Mouse (Mus musculus) intestine, postnatal 0 days (tissue): ENCODE measurements around the gene Lbhd1. TPM values are rescaled to one million over a fixed set of nuclear protein-coding genes. Genes with fewer than 3 reads are reported as not detected.
A peak's percentile ranks its signal among the peaks of the same experiment; 100 is the strongest.

ENCODE experiments used
- ATAC-seq: fragments of 200-750 bp; cut with Nextera tagmentation; 2 replicates; pipeline ENCODE4 v1.8.0; 2017; ENCODE audit warnings: mild to moderate bottlenecking, moderate TSS enrichment, moderate library complexity
- H3K27ac ChIP-seq: fragments of 300-500 bp; sonication (generic); 2 replicates; pipeline ENCODE4 v1.5.1; 2014; ENCODE audit warnings: mild to moderate bottlenecking, low read depth, low read length, moderate library complexity
- H3K27me3 ChIP-seq: fragments of 300-500 bp; sonication (generic); replicated peaks from 2 replicates; pipeline ENCODE4 v1.6.1; 2014; ENCODE audit warnings: low read length, mixed read lengths; ENCODE audit not compliant: control insufficient read depth, insufficient read depth
- H3K36me3 ChIP-seq: fragments of 300-500 bp; sonication (generic); 2 replicates; pipeline ENCODE4 v1.6.1; 2014; ENCODE audit warnings: mild to moderate bottlenecking, moderate library complexity; ENCODE audit not compliant: control insufficient read depth, insufficient read depth
- H3K4me1 ChIP-seq: fragments of 300-500 bp; sonication (generic); replicated peaks from 2 replicates; pipeline ENCODE4 v1.6.1; 2014; ENCODE audit warnings: antibody characterized with exemption, low read length, mixed read lengths; ENCODE audit not compliant: control insufficient read depth, insufficient read depth
- H3K4me2 ChIP-seq: fragments of 300-500 bp; sonication (generic); replicated peaks from 2 replicates; pipeline ENCODE4 v1.6.1; 2014; ENCODE audit warnings: low read depth, mild to moderate bottlenecking, moderate library complexity
- H3K4me3 ChIP-seq: fragments of 300-500 bp; sonication (generic); 2 replicates; pipeline ENCODE4 v1.5.1; 2014; ENCODE audit warnings: low read depth, low read length
- H3K9ac ChIP-seq: fragments of 300-500 bp; sonication (generic); 2 replicates; pipeline ENCODE4 v1.6.1; 2014; ENCODE audit warnings: mild to moderate bottlenecking, low read depth, low read length
- H3K9me3 ChIP-seq: fragments of 300-500 bp; sonication (generic); 2 replicates; pipeline ENCODE4 v1.6.1; 2016; ENCODE audit warnings: mixed run types; ENCODE audit not compliant: control insufficient read depth
- CTCF ChIP-seq: sonication (generic); IDR thresholded peaks from 2 replicates; pipeline ENCODE4 v1.5.1; 2016; ENCODE audit warnings: low read depth, mild to moderate bottlenecking, control low read depth, antibody characterized with exemption, moderate library complexity
- WGBS: fragments of 180-500 bp; shearing (Covaris S2); extraction: QIAGEN DNeasy Blood & Tissue Kit; methylation state at CpG from one replicate; pipeline ENCODE4 v1.1.7; 2014; 5-methylcytosine and 5-hydroxymethylcytosine counted together
- polyA plus RNA-seq: library from polyadenylated mRNA; unstranded; fragments of >200 nt; fragmentation: Nextera tagmentation; extraction: Ambion mirVana; gene quantifications from 2 replicates; pipeline ENCODE4 v1.2.1, GENCODE M21; 2015

The Lbhd1 gene
- polyA plus RNA-seq, 1 experiment from 2014 or later = 44.6 TPM

- Histone ChIP-seq H3K4me2 (peak overlapping the region; percentile 66), H3K27ac (peak overlapping the region; percentile 21), H3K36me3 (peaks cover 6% of the 10 kb centered on the region; the same call in 1 of the 2 replicates), H3K27me3 (no peaks in the 10 kb centered on the region), H3K4me3 (peak overlapping the region; percentile 41), H3K9me3 (no peaks in the 10 kb centered on the region), H3K4me1 (no peaks in the 10 kb centered on the region), H3K9ac (peak overlapping the region; percentile 60)
- peak; percentile 60 for ATAC-seq
- WGBS = 26% methylated on average over 29 of the region's 29 CpGs
- TF ChIP-seq CTCF = no peak
Observed at GRCm38 (mm10) chr19:8839908-8840791, 43.4 kb upstream of the Lbhd1 start.

- peaks cover 4% of the 10 kb centered on the region for H3K36me3 ChIP-seq
- H3K27me3 ChIP-seq = no peaks in the 10 kb centered on the region
- H3K9me3 ChIP-seq = no peaks in the 10 kb centered on the region
- no peak for TF ChIP-seq CTCF
- peak overlapping the region; percentile 66 for H3K4me2 ChIP-seq
- ATAC-seq = no peak
- peak overlapping the region; percentile 41; the same call in 1 of the 2 replicates for H3K4me3 ChIP-seq
- peak overlapping the region; percentile 60 for H3K9ac ChIP-seq
- no peak overlapping the region for H3K27ac ChIP-seq
- 94% methylated on average over 7 of the region's 7 CpGs for WGBS
- H3K4me1 ChIP-seq = no peaks in the 10 kb centered on the region
Observed at GRCm38 (mm10) chr19:8841012-8841411, 42.5 kb upstream of the Lbhd1 start.

- peaks cover 23% of the 10 kb centered on the region for H3K36me3 ChIP-seq
- no peak overlapping the region for H3K4me3 ChIP-seq
- 87% methylated on average over 6 of the region's 6 CpGs for WGBS
- no peaks in the 10 kb centered on the region for H3K27me3 ChIP-seq
- H3K4me2 ChIP-seq = no peak overlapping the region
- no peak for TF ChIP-seq CTCF
- no peaks in the 10 kb centered on the region for H3K4me1 ChIP-seq
- H3K9ac ChIP-seq = no peak overlapping the region
- no peak overlapping the region for H3K27ac ChIP-seq
- H3K9me3 ChIP-seq = no peaks in the 10 kb centered on the region
- ATAC-seq = no peak
Observed at GRCm38 (mm10) chr19:8842961-8843360, 40.6 kb upstream of the Lbhd1 start.

- WGBS = 64% methylated on average over 5 of the region's 5 CpGs
- TF ChIP-seq CTCF = peak; percentile 76
- ATAC-seq = no peak
- Histone ChIP-seq H3K4me1 (no peaks in the 10 kb centered on the region), H3K9me3 (no peaks in the 10 kb centered on the region), H3K36me3 (peaks cover 23% of the 10 kb centered on the region), H3K27ac (no peak overlapping the region), H3K4me3 (no peak overlapping the region), H3K27me3 (no peaks in the 10 kb centered on the region), H3K9ac (no peak overlapping the region), H3K4me2 (no peak overlapping the region)
Observed at GRCm38 (mm10) chr19:8844371-8845129, 39.0 kb upstream of the Lbhd1 start.

GRCm38 (mm10) chr19:8848356-8848755, 35.2 kb upstream of the Lbhd1 start:
- no peak for ATAC-seq
- Histone ChIP-seq H3K4me3 (no peak overlapping the region), H3K27me3 (no peaks in the 10 kb centered on the region), H3K27ac (no peak overlapping the region), H3K4me1 (no peaks in the 10 kb centered on the region), H3K4me2 (no peak overlapping the region), H3K9me3 (no peaks in the 10 kb centered on the region), H3K9ac (no peak overlapping the region), H3K36me3 (peaks cover 23% of the 10 kb centered on the region)
- TF ChIP-seq CTCF = no peak
- WGBS = 64% methylated on average over 5 of the region's 5 CpGs

- no peak for TF ChIP-seq CTCF
- ATAC-seq = peak; percentile 74
- Histone ChIP-seq H3K4me3 (no peak within 1 kb of the TSS), H3K4me2 (peak within 1 kb of the TSS; percentile 14; the same call in 1 of the 2 replicates), H3K9ac (0 out of 2 replicates have a peak within 1 kb of the TSS, but pooled peaks have one; percentile 23), H3K27me3 (no peaks in the 10 kb centered on the region), H3K4me1 (no peaks in the 10 kb centered on the region), H3K9me3 (no peaks in the 10 kb centered on the region), H3K27ac (peak within 1 kb of the TSS; percentile 11), H3K36me3 (peaks cover 23% of the 10 kb centered on the region)
- 21% methylated on average over 7 of the region's 7 CpGs for WGBS
Observed at GRCm38 (mm10) chr19:8850402-8850901, 33.1 kb upstream of the Lbhd1 start, which contains the start of gene Lrrn4cl. Gene Lrrn4cl, plus strand, starts transcription at chr19:8850768.
